Mouse (Mus musculus) forebrain, embryonic 13.5 days (tissue): ENCODE results near the gene Dnajb3. TPM values are rescaled to one million over a fixed set of nuclear protein-coding genes. Genes with fewer than 3 reads are reported as not detected.

Experiments used
- ATAC-seq: fragments of 200-750 bp; cut with Nextera tagmentation; 2 replicates; pipeline ENCODE4 v1.8.0; 2017
- H3K27ac ChIP-seq: fragments of 300-500 bp; sonication (generic); 2 replicates; pipeline ENCODE4 v1.5.1; 2015; ENCODE audit warnings: inconsistent platforms, mild to moderate bottlenecking, moderate library complexity
- H3K27me3 ChIP-seq: fragments of 300-500 bp; sonication (generic); 2 replicates; pipeline ENCODE4 v1.6.1; 2015; ENCODE audit warnings: mild to moderate bottlenecking, inconsistent platforms
- H3K36me3 ChIP-seq: fragments of 300-500 bp; sonication (generic); 2 replicates; pipeline ENCODE4 v1.6.1; 2015; ENCODE audit warnings: mild to moderate bottlenecking, inconsistent platforms; ENCODE audit not compliant: poor library complexity, severe bottlenecking
- H3K4me1 ChIP-seq: fragments of 300-500 bp; sonication (generic); 2 replicates; pipeline ENCODE4 v1.6.1; 2015; ENCODE audit warnings: inconsistent platforms
- H3K4me2 ChIP-seq: fragments of 300-500 bp; sonication (generic); 2 replicates; pipeline ENCODE4 v1.6.1; 2015; ENCODE audit warnings: inconsistent platforms, mild to moderate bottlenecking, moderate library complexity
- H3K4me3 ChIP-seq: fragments of 300-500 bp; sonication (generic); 2 replicates; pipeline ENCODE4 v1.5.1; 2015; ENCODE audit warnings: mild to moderate bottlenecking, inconsistent platforms
- H3K9ac ChIP-seq: fragments of 300-500 bp; sonication (generic); 2 replicates; pipeline ENCODE4 v1.6.1; 2015; ENCODE audit warnings: mild to moderate bottlenecking, inconsistent platforms
- H3K9me3 ChIP-seq: fragments of 300-500 bp; sonication (generic); replicated peaks from 2 replicates; pipeline ENCODE4 v1.6.1; 2016; ENCODE audit warnings: inconsistent platforms
- WGBS: fragments of 180-500 bp; shearing (Covaris S2); methylation state at CpG from one replicate; pipeline ENCODE4 v1.1.7; 2015; 5-methylcytosine and 5-hydroxymethylcytosine counted together
- polyA plus RNA-seq: library from polyadenylated mRNA; unstranded; fragments of >200 nt; fragmentation: Nextera tagmentation; extraction: Ambion mirVana; gene quantifications from 2 replicates; pipeline ENCODE4 v1.2.1, GENCODE M21; 2015

Gene Dnajb3
- polyA plus RNA-seq, 1 experiment from 2014 or later, result 12.5 TPM

GRCm38 (mm10) chr1:88220336-88220735 lies 14.8 kb upstream of the Dnajb3 start:
- Histone ChIP-seq H3K4me2 (no peak overlapping the region), H3K27me3 (no peaks in the 10 kb centered on the region), H3K4me3 (no peak overlapping the region), H3K36me3 (no peaks in the 10 kb centered on the region), H3K9ac (no peak overlapping the region), H3K4me1 (no peaks in the 10 kb centered on the region), H3K27ac (no peak overlapping the region), H3K9me3 (peaks cover 27% of the 10 kb centered on the region)
- no peak for ATAC-seq

- no peaks in the 10 kb centered on the region for H3K4me1 ChIP-seq
- ATAC-seq, result no peak
- no peak overlapping the region for H3K9ac ChIP-seq
- WGBS, result 17% methylated on average over 1 of the region's 1 CpGs
- H3K27ac ChIP-seq, result no peak overlapping the region
- H3K36me3 ChIP-seq, result no peaks in the 10 kb centered on the region
- H3K9me3 ChIP-seq, result peaks cover 36% of the 10 kb centered on the region
- no peak overlapping the region for H3K4me2 ChIP-seq
- H3K27me3 ChIP-seq, result no peaks in the 10 kb centered on the region
- no peak overlapping the region for H3K4me3 ChIP-seq
Measured at GRCm38 (mm10) chr1:88219054-88219453, 13.5 kb upstream of the Dnajb3 start.

GRCm38 (mm10) chr1:88218591-88218990 lies 13.0 kb upstream of the Dnajb3 start:
- Histone ChIP-seq H3K9ac (no peak overlapping the region), H3K36me3 (no peaks in the 10 kb centered on the region), H3K27me3 (no peaks in the 10 kb centered on the region), H3K4me2 (no peak overlapping the region), H3K9me3 (peaks cover 41% of the 10 kb centered on the region), H3K4me3 (no peak overlapping the region), H3K4me1 (no peaks in the 10 kb centered on the region), H3K27ac (no peak overlapping the region)
- no peak for ATAC-seq
- WGBS, result 49% methylated on average over 4 of the region's 4 CpGs

GRCm38 (mm10) chr1:88218051-88218450 lies 12.5 kb upstream of the Dnajb3 start:
- Histone ChIP-seq H3K4me3 (no peak overlapping the region), H3K36me3 (no peaks in the 10 kb centered on the region), H3K4me2 (no peak overlapping the region), H3K27ac (no peak overlapping the region), H3K9ac (no peak overlapping the region), H3K27me3 (no peaks in the 10 kb centered on the region), H3K4me1 (no peaks in the 10 kb centered on the region), H3K9me3 (peaks cover 46% of the 10 kb centered on the region)
- WGBS, result 75% methylated on average over 9 of the region's 9 CpGs
- no peak for ATAC-seq

GRCm38 (mm10) chr1:88217576-88217975 lies 12.0 kb upstream of the Dnajb3 start:
- no peak for ATAC-seq
- no peaks in the 10 kb centered on the region for H3K27me3 ChIP-seq
- no peak overlapping the region for H3K9ac ChIP-seq
- no peaks in the 10 kb centered on the region for H3K4me1 ChIP-seq
- no peak overlapping the region for H3K4me3 ChIP-seq
- H3K4me2 ChIP-seq, result no peak overlapping the region
- peaks cover 51% of the 10 kb centered on the region for H3K9me3 ChIP-seq
- no peaks in the 10 kb centered on the region for H3K36me3 ChIP-seq
- 40% methylated on average over 3 of the region's 3 CpGs for WGBS
- no peak overlapping the region for H3K27ac ChIP-seq

- Histone ChIP-seq H3K4me1 (no peaks in the 10 kb centered on the region), H3K9me3 (peaks cover 54% of the 10 kb centered on the region), H3K27ac (no peak overlapping the region), H3K4me2 (no peak overlapping the region), H3K4me3 (no peak overlapping the region), H3K9ac (no peak overlapping the region), H3K27me3 (no peaks in the 10 kb centered on the region), H3K36me3 (no peaks in the 10 kb centered on the region)
- WGBS, result 63% methylated on average over 2 of the region's 2 CpGs
- ATAC-seq, result no peak
Measured at GRCm38 (mm10) chr1:88217144-88217543, 11.6 kb upstream of the Dnajb3 start.

- Histone ChIP-seq H3K27me3 (no peaks in the 10 kb centered on the region), H3K9ac (no peak overlapping the region), H3K9me3 (peaks cover 58% of the 10 kb centered on the region), H3K4me3 (no peak overlapping the region), H3K36me3 (no peaks in the 10 kb centered on the region), H3K4me1 (no peaks in the 10 kb centered on the region), H3K4me2 (no peak overlapping the region), H3K27ac (no peak overlapping the region)
- WGBS, result 67% methylated on average over 2 of the region's 2 CpGs
- ATAC-seq, result no peak
Measured at GRCm38 (mm10) chr1:88216551-88216950, 11.0 kb upstream of the Dnajb3 start.

GRCm38 (mm10) chr1:88215466-88216380 lies 10.1 kb upstream of the Dnajb3 start:
- no peak for ATAC-seq
- WGBS, result 71% methylated on average over 10 of the region's 10 CpGs
- Histone ChIP-seq H3K9me3 (peaks cover 61% of the 10 kb centered on the region), H3K4me3 (no peak overlapping the region), H3K36me3 (no peaks in the 10 kb centered on the region), H3K27me3 (no peaks in the 10 kb centered on the region), H3K4me1 (no peaks in the 10 kb centered on the region), H3K9ac (no peak overlapping the region), H3K27ac (no peak overlapping the region), H3K4me2 (no peak overlapping the region)

GRCm38 (mm10) chr1:88214462-88214952 lies 8.9 kb upstream of the Dnajb3 start:
- Histone ChIP-seq H3K27me3 (no peaks in the 10 kb centered on the region), H3K9me3 (peaks cover 61% of the 10 kb centered on the region), H3K9ac (no peak overlapping the region), H3K27ac (no peak overlapping the region), H3K4me2 (no peak overlapping the region), H3K36me3 (no peaks in the 10 kb centered on the region), H3K4me3 (no peak overlapping the region), H3K4me1 (no peaks in the 10 kb centered on the region)
- 79% methylated on average over 2 of the region's 2 CpGs for WGBS
- no peak for ATAC-seq

GRCm38 (mm10) chr1:88213766-88214461 lies 8.3 kb upstream of the Dnajb3 start:
- Histone ChIP-seq H3K4me2 (no peak overlapping the region), H3K36me3 (no peaks in the 10 kb centered on the region), H3K9me3 (peaks cover 61% of the 10 kb centered on the region), H3K27ac (no peak overlapping the region), H3K4me1 (no peaks in the 10 kb centered on the region), H3K4me3 (no peak overlapping the region), H3K27me3 (no peaks in the 10 kb centered on the region), H3K9ac (no peak overlapping the region)
- ATAC-seq, result no peak
- WGBS, result 83% methylated on average over 2 of the region's 2 CpGs

- ATAC-seq, result no peak
- Histone ChIP-seq H3K27ac (no peak overlapping the region), H3K9me3 (peaks cover 61% of the 10 kb centered on the region), H3K4me1 (no peaks in the 10 kb centered on the region), H3K9ac (no peak overlapping the region), H3K4me3 (no peak overlapping the region), H3K36me3 (no peaks in the 10 kb centered on the region), H3K4me2 (no peak overlapping the region), H3K27me3 (no peaks in the 10 kb centered on the region)
- WGBS, result 77% methylated on average over 1 of the region's 1 CpGs
Measured at GRCm38 (mm10) chr1:88213061-88213460, 7.5 kb upstream of the Dnajb3 start.

- no peak overlapping the region for H3K4me2 ChIP-seq
- H3K4me3 ChIP-seq, result no peak overlapping the region
- H3K9ac ChIP-seq, result no peak overlapping the region
- H3K27ac ChIP-seq, result no peak overlapping the region
- no peaks in the 10 kb centered on the region for H3K4me1 ChIP-seq
- no peaks in the 10 kb centered on the region for H3K27me3 ChIP-seq
- no peak for ATAC-seq
- WGBS, result 60% methylated on average over 8 of the region's 8 CpGs
- H3K9me3 ChIP-seq, result peaks cover 59% of the 10 kb centered on the region
- no peaks in the 10 kb centered on the region for H3K36me3 ChIP-seq
Measured at GRCm38 (mm10) chr1:88212341-88213045, 6.9 kb upstream of the Dnajb3 start.
